Mouse (Mus musculus) heart, adult 2 months (tissue): ENCODE measurements at regions not wholly inside any gene's neighbourhood (a gene's known extent, or its start where the extent isn't known, plus 50 kb on each side); places are given as distances from the start of the nearest gene placed in this dataset.

ENCODE experiments used
- CTCF ChIP-seq: fragments of 200-600 bp; IDR thresholded peaks from 2 replicates; pipeline ENCODE4 v1.8.1; 2022; ENCODE audit warnings: antibody characterized with exemption, mild to moderate bottlenecking, moderate library complexity
- EP300 ChIP-seq: fragments of 200-500 bp; IDR thresholded peaks from 2 replicates; pipeline ENCODE4 v1.6.1; 2011; ENCODE audit warnings: low read depth, low read length, control low read depth; ENCODE audit not compliant: insufficient read depth
- POLR2A ChIP-seq: fragments of 200-500 bp; IDR thresholded peaks from 2 replicates; pipeline ENCODE4 v1.6.1; 2011; ENCODE audit warnings: mild to moderate bottlenecking, low read depth, low read length, control low read depth; ENCODE audit not compliant: insufficient read depth

- TF ChIP-seq CTCF (no peak), POLR2A (no peak), EP300 (no peak)
Observed at GRCm38 (mm10) chr5:62473412-62473811, 292.5 kb downstream of the Arap2 start.
